Mouse (Mus musculus): ENCODE data around the gene Miga2. TPM values are rescaled to one million over a fixed set of nuclear protein-coding genes. Genes with fewer than 3 reads are reported as not detected.
A peak's percentile ranks its signal among the peaks of the same experiment; 100 is the strongest.

Gene Miga2
- polyA plus RNA-seq, 1 experiment from 2014 or later, result 12.6 TPM

GRCm38 (mm10) chr2:30429156-30429555, 65.1 kb downstream of the Miga2 start:
- no peak overlapping the region for H3K4me3 ChIP-seq (ENCODE audit: low read depth, low read length)
- peaks cover 71% of the 10 kb centered on the region for H3K36me3 ChIP-seq (ENCODE audit: control insufficient read depth, insufficient read depth)
- ATAC-seq, result peak; percentile 48; the same call in 1 of the 2 replicates

More at GRCm38 (mm10) chr2:30429156-30429555, 65.1 kb downstream of the Miga2 start:
- TF ChIP-seq CTCF (IDR thresholded peaks at IDR 0.05; ENCODE audit: low read depth), result 0 out of 2 replicates have a peak, but pooled peaks have one; percentile 17
- Histone ChIP-seq H3K9me3 (ENCODE audit: control insufficient read depth) (no peaks in the 10 kb centered on the region), H3K9ac (ENCODE audit: low read depth, low read length) (no peak overlapping the region), H3K27ac (ENCODE audit: low read depth, low read length) (no peak overlapping the region), H3K27me3 (replicated peaks; ENCODE audit: control insufficient read depth, insufficient read depth, low read length) (no peaks in the 10 kb centered on the region), H3K4me2 (replicated peaks; ENCODE audit: low read depth) (no peak overlapping the region), H3K4me1 (replicated peaks; ENCODE audit: control insufficient read depth, insufficient read depth, low read length) (no peaks in the 10 kb centered on the region)

Small RNAs within 50 kb of the gene (microRNA-seq; reads per million reads assigned to microRNA genes)
- not detected for gene Gm47292

Other genes with a start within 250 kb of the Miga2 start
- gene Zer1, start 239.6 kb upstream of the Miga2 start, polyA plus RNA-seq (2015; fragmentation: Nextera tagmentation; extraction: Ambion mirVana), result 2.6 and 2.8 TPM in 2 replicates
- gene Tbc1d13, start 230.5 kb upstream of the Miga2 start, polyA plus RNA-seq (2015; fragmentation: Nextera tagmentation; extraction: Ambion mirVana), result 5.3 and 8.5 TPM in 2 replicates
- gene Endog, start 192.7 kb upstream of the Miga2 start, polyA plus RNA-seq (2015; fragmentation: Nextera tagmentation; extraction: Ambion mirVana), result 56.3 and 59.3 TPM in 2 replicates
- 17.3 and 18.7 TPM in 2 replicates for gene Spout1, start 185.8 kb upstream of the Miga2 start, polyA plus RNA-seq (2015; fragmentation: Nextera tagmentation; extraction: Ambion mirVana)
- gene Kyat1, start 158.4 kb upstream of the Miga2 start, polyA plus RNA-seq (2015; fragmentation: Nextera tagmentation; extraction: Ambion mirVana), result 17.3 and 20.5 TPM in 2 replicates
- 40.4 and 40.5 TPM in 2 replicates for gene Lrrc8a, start 126.5 kb upstream of the Miga2 start, polyA plus RNA-seq (2015; fragmentation: Nextera tagmentation; extraction: Ambion mirVana)
- gene Gm28035, start 123.7 kb upstream of the Miga2 start, polyA plus RNA-seq (2015; fragmentation: Nextera tagmentation; extraction: Ambion mirVana), result 0.03 and 0.04 TPM in 2 replicates
- 3.1 and 3.7 TPM in 2 replicates for gene Phyhd1, start 98.0 kb upstream of the Miga2 start, polyA plus RNA-seq (2015; fragmentation: Nextera tagmentation; extraction: Ambion mirVana)
- gene Gm28038, start 83.2 kb upstream of the Miga2 start, polyA plus RNA-seq (2015; fragmentation: Nextera tagmentation; extraction: Ambion mirVana), result not detected in 2 replicates
- gene Dolk, start 77.9 kb upstream of the Miga2 start, polyA plus RNA-seq (2015; fragmentation: Nextera tagmentation; extraction: Ambion mirVana), result 23.7 and 24.7 TPM in 2 replicates
- 7.1 and 9.1 TPM in 2 replicates for gene Nup188, start 77.8 kb upstream of the Miga2 start, polyA plus RNA-seq (2015; fragmentation: Nextera tagmentation; extraction: Ambion mirVana)
- gene Sh3glb2, start 4.9 kb upstream of the Miga2 start, polyA plus RNA-seq (2015; fragmentation: Nextera tagmentation; extraction: Ambion mirVana), result 38.1 TPM in 2 replicates
- gene Dolpp1, start 28.0 kb downstream of the Miga2 start, polyA plus RNA-seq (2015; fragmentation: Nextera tagmentation; extraction: Ambion mirVana), result 39.5 and 41.5 TPM in 2 replicates
- 46.1 and 46.4 TPM in 2 replicates for gene Crat, start 51.6 kb downstream of the Miga2 start, polyA plus RNA-seq (2015; fragmentation: Nextera tagmentation; extraction: Ambion mirVana)
- gene Ptpa, start 51.8 kb downstream of the Miga2 start, polyA plus RNA-seq (2015; fragmentation: Nextera tagmentation; extraction: Ambion mirVana), result 70.9 and 71.4 TPM in 2 replicates
- 1.6 and 2.2 TPM in 2 replicates for gene Ier5l, start 110.0 kb downstream of the Miga2 start, polyA plus RNA-seq (2015; fragmentation: Nextera tagmentation; extraction: Ambion mirVana)
- 0.53 and 0.63 TPM in 2 replicates for gene Cstad, start 230.8 kb downstream of the Miga2 start, polyA plus RNA-seq (2015; fragmentation: Nextera tagmentation; extraction: Ambion mirVana)

Measured in intestine, postnatal 0 days (tissue).